Mouse (Mus musculus): ENCODE measurements around the gene Pdcd6. TPM values are rescaled to one million over a fixed set of nuclear protein-coding genes. Genes with fewer than 3 reads are reported as not detected.

Gene Pdcd6
- polyA plus RNA-seq, 1 experiment from 2014 or later: 124 TPM

GRCm38 (mm10) chr13:74300925-74301606 lies 16.3 kb downstream of the Pdcd6 start:
- Histone ChIP-seq H3K27me3 (ENCODE audit: control insufficient read depth, insufficient read depth, low read length) (no peaks in the 10 kb centered on the region), H3K4me3 (ENCODE audit: low read depth, low read length) (no peak overlapping the region), H3K36me3 (ENCODE audit: control insufficient read depth, insufficient read depth, low read length) (no peaks in the 10 kb centered on the region; the same call in 1 of the 2 replicates), H3K9ac (ENCODE audit: low read length) (no peak overlapping the region), H3K4me2 (ENCODE audit: low read depth) (no peak overlapping the region), H3K9me3 (ENCODE audit: control insufficient read depth, low read length) (no peaks in the 10 kb centered on the region), H3K27ac (ENCODE audit: low read depth, low read length) (no peak overlapping the region), H3K4me1 (ENCODE audit: control insufficient read depth, insufficient read depth, low read length) (no peaks in the 10 kb centered on the region)
- WGBS: 50% methylated on average over 4 of the region's 4 CpGs
- ATAC-seq (ENCODE audit: insufficient read depth, low FRiP score, low TSS enrichment): peak; percentile 73
- peak; percentile 77 for DNase-seq (ENCODE audit: low spot score)

GRCm38 (mm10) chr13:74296376-74296775 lies 21.0 kb downstream of the Pdcd6 start:
- 81% methylated on average over 7 of the region's 7 CpGs for WGBS
- H3K9ac ChIP-seq (ENCODE audit: low read length): no peak overlapping the region

GRCm38 (mm10) chr13:74292167-74292566 lies 25.2 kb downstream of the Pdcd6 start, which contains the start of gene Ahrr:
Gene Ahrr (minus strand): TSS chr13:74292331.
- H3K27me3 ChIP-seq (ENCODE audit: control insufficient read depth, insufficient read depth, low read length): 0 out of 2 replicates have a peak, but pooled peaks cover 2% of the 10 kb centered on the region
- H3K4me2 ChIP-seq (ENCODE audit: low read depth): peak within 1 kb of the TSS; percentile 41
- H3K9ac ChIP-seq (ENCODE audit: low read length): no peak within 1 kb of the TSS; the same call in 1 of the 2 replicates
- H3K9me3 ChIP-seq (ENCODE audit: control insufficient read depth, low read length): no peaks in the 10 kb centered on the region
- ATAC-seq (ENCODE audit: insufficient read depth, low FRiP score, low TSS enrichment) (peak; percentile 38), DNase-seq (ENCODE audit: low spot score) (peak; percentile 74)
- 0 out of 2 replicates have a peak, but pooled peaks cover 2% of the 10 kb centered on the region for H3K4me1 ChIP-seq (ENCODE audit: control insufficient read depth, insufficient read depth, low read length)
- H3K4me3 ChIP-seq (ENCODE audit: low read depth, low read length): peak within 1 kb of the TSS; percentile 18
- 0% methylated on average over 27 of the region's 27 CpGs for WGBS
- no peaks in the 10 kb centered on the region for H3K36me3 ChIP-seq (ENCODE audit: control insufficient read depth, insufficient read depth, low read length)
- H3K27ac ChIP-seq (ENCODE audit: low read depth, low read length): no peak within 1 kb of the TSS

More at GRCm38 (mm10) chr13:74296376-74296775, 21.0 kb downstream of the Pdcd6 start:
- Histone ChIP-seq H3K27me3 (ENCODE audit: control insufficient read depth, insufficient read depth, low read length) (0 out of 2 replicates have a peak, but pooled peaks cover 2% of the 10 kb centered on the region), H3K9me3 (ENCODE audit: control insufficient read depth, low read length) (no peaks in the 10 kb centered on the region), H3K27ac (ENCODE audit: low read depth, low read length) (no peak overlapping the region), H3K4me1 (ENCODE audit: control insufficient read depth, insufficient read depth, low read length) (0 out of 2 replicates have a peak, but pooled peaks cover 2% of the 10 kb centered on the region), H3K36me3 (ENCODE audit: control insufficient read depth, insufficient read depth, low read length) (no peaks in the 10 kb centered on the region), H3K4me3 (ENCODE audit: low read depth, low read length) (no peak overlapping the region), H3K4me2 (ENCODE audit: low read depth) (no peak overlapping the region)
- no peak for DNase-seq (ENCODE audit: low spot score)
- ATAC-seq (ENCODE audit: insufficient read depth, low FRiP score, low TSS enrichment): no peak

GRCm38 (mm10) chr13:74289646-74290045 lies 27.7 kb downstream of the Pdcd6 start:
- H3K9me3 ChIP-seq (ENCODE audit: control insufficient read depth, low read length): no peaks in the 10 kb centered on the region
- no peaks in the 10 kb centered on the region for H3K36me3 ChIP-seq (ENCODE audit: control insufficient read depth, insufficient read depth, low read length)
- 0 out of 2 replicates have a peak, but pooled peaks cover 2% of the 10 kb centered on the region for H3K4me1 ChIP-seq (ENCODE audit: control insufficient read depth, insufficient read depth, low read length)
- WGBS: 83% methylated on average over 5 of the region's 5 CpGs
- no peak overlapping the region for H3K27ac ChIP-seq (ENCODE audit: low read depth, low read length)
- ATAC-seq (ENCODE audit: insufficient read depth, low FRiP score, low TSS enrichment) (no peak), DNase-seq (ENCODE audit: low spot score) (no peak)
- H3K4me2 ChIP-seq (ENCODE audit: low read depth): no peak overlapping the region
- no peak overlapping the region for H3K9ac ChIP-seq (ENCODE audit: low read length)
- H3K4me3 ChIP-seq (ENCODE audit: low read depth, low read length): no peak overlapping the region
- H3K27me3 ChIP-seq (ENCODE audit: control insufficient read depth, insufficient read depth, low read length): 0 out of 2 replicates have a peak, but pooled peaks cover 2% of the 10 kb centered on the region

- H3K4me1 ChIP-seq (ENCODE audit: control insufficient read depth, insufficient read depth, low read length): no peaks in the 10 kb centered on the region
- no peaks in the 10 kb centered on the region for H3K9me3 ChIP-seq (ENCODE audit: control insufficient read depth, low read length)
- no peak overlapping the region for H3K9ac ChIP-seq (ENCODE audit: low read length)
- H3K36me3 ChIP-seq (ENCODE audit: control insufficient read depth, insufficient read depth, low read length): no peaks in the 10 kb centered on the region
- no peaks in the 10 kb centered on the region for H3K27me3 ChIP-seq (ENCODE audit: control insufficient read depth, insufficient read depth, low read length)
- ATAC-seq (ENCODE audit: insufficient read depth, low FRiP score, low TSS enrichment) (no peak), DNase-seq (ENCODE audit: low spot score) (no peak)
- 73% methylated on average over 1 of the region's 2 CpGs for WGBS
- no peak overlapping the region for H3K27ac ChIP-seq (ENCODE audit: low read depth, low read length)
- no peak overlapping the region for H3K4me3 ChIP-seq (ENCODE audit: low read depth, low read length)
- H3K4me2 ChIP-seq (ENCODE audit: low read depth): no peak overlapping the region
Observed at GRCm38 (mm10) chr13:74282299-74282698, 35.1 kb downstream of the Pdcd6 start.

DNA sequence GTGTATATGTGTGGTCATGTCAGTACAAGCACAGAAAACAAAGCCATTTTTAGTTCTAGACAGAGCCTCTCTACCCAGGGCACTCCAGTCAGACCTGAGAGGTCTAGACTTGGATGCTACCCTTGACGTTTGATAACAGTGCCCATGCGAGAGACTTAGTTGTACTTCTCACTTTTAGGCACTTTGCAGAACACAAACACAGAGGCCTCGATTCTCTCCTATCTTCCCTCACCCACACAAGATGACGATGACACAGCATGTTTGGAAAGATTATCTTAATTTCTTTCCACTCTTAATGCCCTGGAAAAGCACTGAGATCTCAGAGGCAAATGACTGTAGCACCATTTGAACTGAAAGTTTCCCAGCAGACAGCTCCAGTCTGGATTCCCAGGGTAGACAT lies 41.7 kb downstream of the Pdcd6 start:
- ATAC-seq (ENCODE audit: insufficient read depth, low FRiP score, low TSS enrichment) (no peak), DNase-seq (ENCODE audit: low spot score) (no peak)
- Histone ChIP-seq H3K9me3 (ENCODE audit: control insufficient read depth, low read length) (no peaks in the 10 kb centered on the region), H3K27me3 (ENCODE audit: control insufficient read depth, insufficient read depth, low read length) (no peaks in the 10 kb centered on the region), H3K4me3 (ENCODE audit: low read depth, low read length) (no peak overlapping the region), H3K27ac (ENCODE audit: low read depth, low read length) (no peak overlapping the region), H3K4me2 (ENCODE audit: low read depth) (no peak overlapping the region), H3K9ac (ENCODE audit: low read length) (no peak overlapping the region), H3K36me3 (ENCODE audit: control insufficient read depth, insufficient read depth, low read length) (no peaks in the 10 kb centered on the region), H3K4me1 (ENCODE audit: control insufficient read depth, insufficient read depth, low read length) (no peaks in the 10 kb centered on the region)
- WGBS: 79% methylated on average over 4 of the region's 4 CpGs

- no peak overlapping the region for H3K27ac ChIP-seq (ENCODE audit: low read depth, low read length)
- peak; percentile 91 for ATAC-seq (ENCODE audit: insufficient read depth, low FRiP score, low TSS enrichment)
- H3K9ac ChIP-seq (ENCODE audit: low read length): peak overlapping the region; percentile 79
- H3K27me3 ChIP-seq (ENCODE audit: control insufficient read depth, insufficient read depth, low read length): no peaks in the 10 kb centered on the region
- peak overlapping the region; percentile 92 for H3K4me2 ChIP-seq (ENCODE audit: low read depth)
- peak overlapping the region; percentile 48 for H3K4me3 ChIP-seq (ENCODE audit: low read depth, low read length)
- peak; percentile 79 for DNase-seq (ENCODE audit: low spot score)
- no peaks in the 10 kb centered on the region for H3K9me3 ChIP-seq (ENCODE audit: control insufficient read depth, low read length)
- 0 out of 2 replicates have a peak, but pooled peaks cover 3% of the 10 kb centered on the region for H3K4me1 ChIP-seq (ENCODE audit: control insufficient read depth, insufficient read depth, low read length)
- H3K36me3 ChIP-seq (ENCODE audit: control insufficient read depth, insufficient read depth, low read length): no peaks in the 10 kb centered on the region
- WGBS: 2% methylated on average over 10 of the region's 10 CpGs
Observed at GRCm38 (mm10) chr13:74260231-74260992, 57.0 kb downstream of the Pdcd6 start.

- Histone ChIP-seq H3K9me3 (ENCODE audit: control insufficient read depth, low read length) (no peaks in the 10 kb centered on the region), H3K36me3 (ENCODE audit: control insufficient read depth, insufficient read depth, low read length) (no peaks in the 10 kb centered on the region), H3K27me3 (ENCODE audit: control insufficient read depth, insufficient read depth, low read length) (no peaks in the 10 kb centered on the region), H3K4me1 (ENCODE audit: control insufficient read depth, insufficient read depth, low read length) (0 out of 2 replicates have a peak, but pooled peaks cover 3% of the 10 kb centered on the region), H3K4me3 (ENCODE audit: low read depth, low read length) (peak overlapping the region; percentile 48), H3K27ac (ENCODE audit: low read depth, low read length) (no peak overlapping the region), H3K4me2 (ENCODE audit: low read depth) (peak overlapping the region; percentile 92), H3K9ac (ENCODE audit: low read length) (peak overlapping the region; percentile 79)
- ATAC-seq (ENCODE audit: insufficient read depth, low FRiP score, low TSS enrichment): peak; percentile 72
- WGBS: 5% methylated on average over 35 of the region's 35 CpGs
- DNase-seq (ENCODE audit: low spot score): peak; percentile 61
Observed at GRCm38 (mm10) chr13:74259460-74260230, 57.7 kb downstream of the Pdcd6 start.
